Mouse (Mus musculus) liver, adult (tissue): ENCODE data around the gene D11Wsu47e.

ENCODE experiments used
- GATA4 ChIP-seq: IDR thresholded peaks from 2 replicates; pipeline ENCODE4 v1.6.1; 2014; ENCODE audit warnings: mild to moderate bottlenecking, low read length; ENCODE audit not compliant: insufficient replicate concordance

The D11Wsu47e gene

GRCm38 (mm10) chr11:113710257-113710777 lies 26.1 kb downstream of the D11Wsu47e start:
- TF ChIP-seq GATA4 = no peak

- TF ChIP-seq GATA4 = no peak
Measured at GRCm38 (mm10) chr11:113711061-113711460, 26.8 kb downstream of the D11Wsu47e start.

GRCm38 (mm10) chr11:113715078-113715674 lies 31.0 kb downstream of the D11Wsu47e start:
- TF ChIP-seq GATA4 = no peak; the same call in 1 of the 2 replicates

- no peak for TF ChIP-seq GATA4
Measured at GRCm38 (mm10) chr11:113716132-113716531, 31.9 kb downstream of the D11Wsu47e start.

- TF ChIP-seq GATA4 = no peak
Measured at GRCm38 (mm10) chr11:113717767-113718424, 33.7 kb downstream of the D11Wsu47e start.

GRCm38 (mm10) chr11:113722405-113723090 lies 38.3 kb downstream of the D11Wsu47e start:
- TF ChIP-seq GATA4 = no peak

- no peak for TF ChIP-seq GATA4
Measured at GRCm38 (mm10) chr11:113725235-113726048, 41.2 kb downstream of the D11Wsu47e start.

- no peak for TF ChIP-seq GATA4
Measured at GRCm38 (mm10) chr11:113726994-113727888, 43.0 kb downstream of the D11Wsu47e start.

GRCm38 (mm10) chr11:113727992-113728391 lies 43.8 kb downstream of the D11Wsu47e start:
- no peak for TF ChIP-seq GATA4

GRCm38 (mm10) chr11:113729239-113729638 lies 45.0 kb downstream of the D11Wsu47e start:
- no peak for TF ChIP-seq GATA4

GRCm38 (mm10) chr11:113729917-113730316 lies 45.7 kb downstream of the D11Wsu47e start:
- TF ChIP-seq GATA4 = no peak

- 0 out of 2 replicates have a peak, but pooled peaks have one; percentile 3 for TF ChIP-seq GATA4
Measured at GRCm38 (mm10) chr11:113730879-113731278, 46.7 kb downstream of the D11Wsu47e start.

- TF ChIP-seq GATA4 = no peak
Measured at GRCm38 (mm10) chr11:113731945-113732612, 47.9 kb downstream of the D11Wsu47e start.
